Mouse (Mus musculus): ENCODE data around the gene Pla2g15. TPM values are rescaled to one million over a fixed set of nuclear protein-coding genes. Genes with fewer than 3 reads are reported as not detected.
A peak's percentile ranks its signal among the peaks of the same experiment; 100 is the strongest.

Pla2g15 gene
- total RNA-seq (2021), result 10 to 100 TPM; 19.4 to 23.1 TPM

- peak; percentile 83 to 85 for DNase-seq (ENCODE audit: extremely low spot score in 1 of 2, low spot score in 1 of 2)
Observed at GRCm38 (mm10) chr8:106149801-106150652, at the start of gene Pla2g15. Pla2g15 (plus strand) TSS chr8:106150399.

DNA sequence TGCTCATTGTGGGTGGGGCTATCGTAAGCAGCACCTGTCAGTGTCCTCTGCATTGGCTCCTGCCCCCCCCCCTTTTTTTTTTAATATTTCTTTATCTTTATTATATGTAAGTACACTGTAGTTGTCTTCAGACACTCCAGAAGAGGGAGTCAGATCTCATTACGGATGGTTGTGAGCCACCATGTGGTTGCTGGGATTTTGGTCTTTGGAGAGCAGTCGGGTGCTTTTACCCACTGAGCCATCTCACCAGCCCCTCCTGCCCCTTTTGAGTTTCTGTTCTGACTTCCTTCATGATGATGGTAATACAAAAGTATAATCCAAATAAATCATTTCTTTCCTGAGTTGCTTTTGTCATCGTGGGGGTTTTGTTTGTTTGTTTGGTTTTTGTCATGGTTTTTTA, 47.9 kb upstream of the Pla2g15 start:
- DNase-seq (ENCODE audit: extremely low spot score in 1 of 2, low spot score in 1 of 2), result no peak

DNA sequence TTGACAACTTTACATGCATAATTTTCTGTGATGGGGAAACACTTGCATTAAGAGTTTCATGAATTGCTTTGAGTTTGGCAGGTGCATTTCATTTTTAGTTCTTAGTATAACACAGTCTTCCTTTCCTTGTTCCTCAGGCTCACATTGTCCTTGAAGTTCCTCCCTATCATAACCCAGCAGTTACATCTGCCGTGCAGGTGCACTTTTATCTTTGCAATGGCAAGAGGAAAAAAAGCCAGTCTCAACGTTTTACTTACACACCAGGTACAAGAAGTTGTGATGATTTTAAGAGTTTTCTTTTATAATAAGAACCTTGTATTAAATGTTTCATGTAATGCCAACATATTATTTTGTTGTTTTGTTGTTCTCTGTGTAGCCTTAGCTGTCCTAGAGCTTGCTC, 46.3 kb upstream of the Pla2g15 start:
- no peak for DNase-seq (ENCODE audit: extremely low spot score in 1 of 2, low spot score in 1 of 2)

- no peak for DNase-seq (ENCODE audit: extremely low spot score in 1 of 2, low spot score in 1 of 2)
Observed at GRCm38 (mm10) chr8:106106193-106106592, 44.0 kb upstream of the Pla2g15 start.

DNA sequence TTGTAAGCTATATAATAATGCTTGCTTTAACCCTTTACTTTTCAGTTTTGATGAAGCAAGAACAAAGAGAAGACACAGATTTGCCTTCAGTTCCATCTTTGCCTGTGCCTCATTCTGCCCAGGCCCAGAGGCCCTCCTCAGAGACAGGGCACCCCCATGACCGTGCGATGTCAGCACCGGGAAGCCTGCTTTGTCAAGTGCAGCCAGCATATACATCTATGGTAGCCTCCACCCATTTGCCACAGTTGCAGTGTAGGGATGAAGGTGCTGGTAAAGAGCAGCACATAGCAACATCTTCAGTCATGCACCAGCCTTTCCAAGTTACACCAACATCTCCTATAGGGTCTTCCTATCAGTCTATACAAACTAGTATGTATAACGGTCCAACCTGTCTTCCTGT, 42.1 kb upstream of the Pla2g15 start:
- DNase-seq (ENCODE audit: extremely low spot score in 1 of 2, low spot score in 1 of 2), result no peak

GRCm38 (mm10) chr8:106108729-106109128, 41.5 kb upstream of the Pla2g15 start:
- DNase-seq (ENCODE audit: extremely low spot score in 1 of 2, low spot score in 1 of 2), result no peak

- DNase-seq (ENCODE audit: extremely low spot score in 1 of 2, low spot score in 1 of 2), result no peak
Observed at GRCm38 (mm10) chr8:106112041-106112440, 38.2 kb upstream of the Pla2g15 start.

- no peak for DNase-seq (ENCODE audit: extremely low spot score in 1 of 2, low spot score in 1 of 2)
Observed at GRCm38 (mm10) chr8:106112514-106112913, 37.7 kb upstream of the Pla2g15 start.

DNA sequence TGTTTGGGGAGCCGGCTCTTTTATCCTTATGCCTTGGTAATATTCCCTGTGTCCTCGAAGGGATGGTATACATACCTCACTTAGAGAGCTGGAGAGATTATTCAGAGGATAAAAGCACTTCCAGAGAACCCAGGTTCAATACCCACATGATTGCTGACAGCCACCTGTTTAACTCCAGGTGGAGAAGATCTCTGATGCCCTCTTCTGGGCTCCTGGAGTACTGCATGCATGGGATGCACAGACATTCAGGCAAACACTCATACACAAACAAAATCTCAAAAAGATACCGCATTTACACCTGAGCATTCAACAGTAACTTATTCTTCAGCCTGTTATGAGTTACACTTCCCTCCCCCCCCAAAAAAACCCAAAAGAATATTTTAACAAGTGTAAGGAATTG, 34.3 kb upstream of the Pla2g15 start:
- no peak for DNase-seq (ENCODE audit: extremely low spot score in 1 of 2, low spot score in 1 of 2)

GRCm38 (mm10) chr8:106123443-106123842, 26.8 kb upstream of the Pla2g15 start:
- no peak for DNase-seq (ENCODE audit: extremely low spot score in 1 of 2, low spot score in 1 of 2)

GRCm38 (mm10) chr8:106126055-106126454, 24.1 kb upstream of the Pla2g15 start:
- no peak for DNase-seq (ENCODE audit: extremely low spot score in 1 of 2, low spot score in 1 of 2)

DNA sequence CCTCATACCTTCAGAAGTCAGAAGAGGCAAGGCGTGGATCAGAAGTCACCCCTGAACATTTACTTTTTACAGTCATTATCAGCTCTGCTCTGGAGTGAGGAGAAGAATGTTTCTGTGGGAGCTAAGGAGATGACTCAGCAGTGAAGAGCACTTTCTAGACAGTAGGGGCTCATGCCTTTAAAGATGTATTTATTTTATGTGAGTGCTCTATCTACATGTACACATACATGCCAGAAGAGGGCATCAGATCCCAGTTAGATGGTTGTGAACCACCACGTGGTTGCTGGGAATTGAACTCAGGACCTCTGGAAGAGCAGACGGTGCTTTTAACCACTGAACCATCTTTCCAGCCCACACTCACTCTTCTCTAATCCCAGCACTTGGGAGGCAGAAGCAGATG, 23.1 kb upstream of the Pla2g15 start:
- DNase-seq (ENCODE audit: extremely low spot score in 1 of 2, low spot score in 1 of 2), result no peak

- no peak for DNase-seq (ENCODE audit: extremely low spot score in 1 of 2, low spot score in 1 of 2)
Observed at GRCm38 (mm10) chr8:106127882-106128410, 22.3 kb upstream of the Pla2g15 start.

DNA sequence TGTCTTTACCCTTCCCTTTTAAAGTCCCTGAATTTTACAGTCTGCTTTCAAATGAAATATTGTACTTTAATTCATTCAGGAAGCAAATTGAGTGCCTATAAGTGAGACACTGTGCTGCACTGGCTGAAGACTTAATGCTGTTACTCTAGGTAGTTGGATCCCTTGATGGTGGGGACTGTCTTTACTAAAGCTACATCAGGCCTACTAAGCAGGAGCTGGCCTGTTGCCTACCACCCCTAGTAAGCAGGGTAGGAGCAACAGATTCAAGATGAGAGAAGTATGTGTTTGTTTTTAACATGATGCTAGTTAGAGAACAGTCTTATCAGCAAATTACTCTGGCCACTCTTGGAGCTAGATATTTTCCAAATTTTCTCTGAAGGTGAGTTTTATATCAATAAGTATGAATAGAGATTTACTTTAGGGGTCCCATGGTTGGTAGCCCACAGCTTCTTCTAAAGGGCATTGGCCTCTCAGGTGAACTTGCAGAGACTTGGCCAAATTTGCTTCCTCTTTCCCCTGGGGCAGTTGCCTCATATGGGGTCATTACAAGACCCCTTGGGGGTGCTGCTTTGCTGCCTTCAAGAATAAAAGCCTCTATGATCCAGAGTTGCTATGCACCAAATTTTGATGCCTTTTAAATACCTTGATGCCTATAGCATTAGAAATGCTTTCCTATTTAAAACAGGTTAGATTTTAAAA, 20.8 kb upstream of the Pla2g15 start:
- no peak for DNase-seq (ENCODE audit: extremely low spot score in 1 of 2, low spot score in 1 of 2)

DNA sequence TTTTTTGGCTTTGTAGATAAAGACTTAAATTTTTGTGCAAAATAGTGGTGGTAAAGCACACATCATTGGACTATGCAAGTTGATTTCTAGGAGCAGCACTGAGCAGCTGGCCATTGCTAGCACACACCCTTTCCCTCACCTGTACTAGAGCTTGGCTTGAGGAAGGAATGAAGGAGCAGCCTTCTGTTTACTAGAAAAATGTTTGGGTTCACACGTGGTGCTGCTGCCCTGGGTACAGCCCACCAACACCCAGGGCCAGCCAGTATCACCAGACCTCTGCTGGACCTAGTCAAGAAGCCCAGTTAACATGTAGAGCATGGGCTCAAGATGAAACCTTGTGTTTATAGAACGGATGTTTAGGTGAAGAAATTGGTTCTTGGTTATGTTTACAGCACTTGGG, 20.2 kb upstream of the Pla2g15 start:
- DNase-seq (ENCODE audit: extremely low spot score in 1 of 2, low spot score in 1 of 2), result no peak

- DNase-seq (ENCODE audit: extremely low spot score in 1 of 2, low spot score in 1 of 2), result no peak
Observed at GRCm38 (mm10) chr8:106130505-106130904, 19.7 kb upstream of the Pla2g15 start.

DNA sequence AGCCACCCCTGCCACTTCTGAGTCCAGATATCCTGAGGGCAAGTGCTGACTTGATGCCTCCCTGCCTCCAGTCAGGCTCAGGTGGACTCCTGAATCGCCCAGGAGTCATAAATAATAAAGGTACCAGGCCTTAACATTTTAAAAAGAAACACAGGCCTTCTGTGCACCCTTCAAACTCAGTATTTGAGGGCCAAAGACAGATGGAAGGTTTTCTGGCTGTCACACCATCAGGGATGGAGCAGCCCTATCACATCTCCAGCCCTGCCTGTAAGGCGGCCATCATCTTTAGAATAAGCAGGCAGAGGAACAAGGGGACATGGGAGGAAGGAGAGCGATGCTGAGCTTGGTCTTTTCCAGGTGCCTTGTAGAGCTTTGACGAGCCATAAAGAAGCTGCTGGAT, 19.2 kb upstream of the Pla2g15 start:
- DNase-seq (ENCODE audit: extremely low spot score in 1 of 2, low spot score in 1 of 2), result no peak

DNA sequence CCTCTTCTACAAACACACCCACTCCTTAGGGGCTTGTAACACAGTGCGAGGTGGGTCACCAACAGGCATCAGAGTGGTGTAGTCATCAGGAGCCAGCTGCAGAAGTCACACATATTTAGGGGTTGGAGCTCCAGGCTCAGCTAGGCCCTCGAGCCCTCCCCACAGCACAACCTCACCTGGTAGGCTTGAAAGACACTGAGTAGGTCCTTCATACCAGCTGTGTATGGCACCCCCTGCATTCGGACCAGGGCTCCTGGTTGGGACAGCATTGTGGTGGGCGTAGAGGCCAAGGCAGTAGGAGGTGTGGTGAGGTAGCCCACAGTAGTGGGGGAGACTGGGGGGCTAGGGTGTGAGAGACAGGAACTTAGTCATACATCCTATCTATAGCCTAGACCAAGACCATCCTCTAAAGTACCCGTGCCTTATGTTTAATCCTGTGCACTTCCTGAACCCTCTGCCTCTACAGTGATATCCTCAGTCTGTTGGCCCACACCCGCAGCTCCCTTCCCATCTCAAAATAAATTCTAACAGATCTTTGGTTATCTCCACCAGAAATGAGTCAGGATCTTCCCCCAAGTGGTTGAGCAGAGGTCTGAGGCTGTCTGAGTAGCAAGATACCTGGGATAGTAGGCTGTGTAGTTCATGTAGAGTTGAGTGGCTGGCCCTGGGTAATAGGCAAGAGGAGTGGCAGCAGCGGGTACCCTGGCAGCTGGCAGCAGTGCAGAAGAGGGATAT, 18.5 kb upstream of the Pla2g15 start:
- DNase-seq (ENCODE audit: extremely low spot score in 1 of 2, low spot score in 1 of 2), result no peak

- no peak for DNase-seq (ENCODE audit: extremely low spot score in 1 of 2, low spot score in 1 of 2)
Observed at GRCm38 (mm10) chr8:106132356-106132755, 17.8 kb upstream of the Pla2g15 start.

- DNase-seq (ENCODE audit: extremely low spot score in 1 of 2, low spot score in 1 of 2), result no peak
Observed at GRCm38 (mm10) chr8:106133526-106133925, 16.7 kb upstream of the Pla2g15 start.

DNA sequence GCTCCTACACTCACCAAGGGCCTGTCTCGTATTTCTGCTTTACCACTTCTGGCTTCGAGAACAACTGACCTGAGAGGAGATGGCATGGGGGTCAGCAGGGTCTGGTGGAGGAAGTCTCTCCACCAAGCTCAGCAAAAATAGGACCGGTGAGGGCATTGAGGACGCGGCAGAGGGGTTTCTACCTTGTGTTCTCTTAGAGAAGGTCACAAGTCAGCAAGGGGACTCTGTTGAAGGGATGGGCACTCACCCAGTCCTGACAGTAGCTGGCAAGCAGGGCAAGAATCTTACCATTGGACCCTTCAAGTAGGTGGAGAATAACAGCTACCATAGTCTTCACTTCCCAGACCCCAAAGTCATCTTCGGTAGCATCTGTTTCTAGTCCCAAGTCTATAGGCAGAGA, 16.3 kb upstream of the Pla2g15 start:
- no peak for DNase-seq (ENCODE audit: extremely low spot score in 1 of 2, low spot score in 1 of 2)
